Mouse (Mus musculus) forebrain, embryonic 11.5 days (tissue): ENCODE results near the gene Wdr38. TPM values are rescaled to one million over a fixed set of nuclear protein-coding genes. Genes with fewer than 3 reads are reported as not detected.

Experiments used
- ATAC-seq: fragments of 200-750 bp; cut with Nextera tagmentation; replicated peaks from 2 replicates; pipeline ENCODE4 v1.8.0; 2017; ENCODE audit warnings: moderate TSS enrichment; ENCODE audit not compliant: low FRiP score
- DNase-seq: peaks from one replicate; pipeline ENCODE4 v3.0.0-alpha.2; 2017; ENCODE audit warnings: low spot score
- H3K27ac ChIP-seq: fragments of 300-500 bp; sonication (generic); 2 replicates; pipeline ENCODE4 v1.5.1; 2014; ENCODE audit warnings: low read depth, low read length
- H3K27me3 ChIP-seq: fragments of 300-500 bp; sonication (generic); 2 replicates; pipeline ENCODE4 v1.6.1; 2014; ENCODE audit warnings: mild to moderate bottlenecking, low read length, mixed read lengths; ENCODE audit not compliant: control insufficient read depth, insufficient read depth
- H3K36me3 ChIP-seq: fragments of 300-500 bp; sonication (generic); 2 replicates; pipeline ENCODE4 v1.6.1; 2014; ENCODE audit warnings: mild to moderate bottlenecking, low read length, moderate library complexity, mixed read lengths; ENCODE audit not compliant: control insufficient read depth, insufficient read depth
- H3K4me1 ChIP-seq: fragments of 300-500 bp; sonication (generic); replicated peaks from 2 replicates; pipeline ENCODE4 v1.6.1; 2014; ENCODE audit warnings: low read length, mixed read lengths; ENCODE audit not compliant: control insufficient read depth, insufficient read depth
- H3K4me2 ChIP-seq: fragments of 300-500 bp; sonication (generic); 2 replicates; pipeline ENCODE4 v1.6.1; 2014; ENCODE audit warnings: low read depth, mild to moderate bottlenecking, low read length, moderate library complexity, mixed read lengths; ENCODE audit not compliant: severe bottlenecking
- H3K4me3 ChIP-seq: fragments of 300-500 bp; sonication (generic); 2 replicates; pipeline ENCODE4 v1.5.1; 2014; ENCODE audit warnings: low read depth, low read length
- H3K9ac ChIP-seq: fragments of 300-500 bp; sonication (generic); 2 replicates; pipeline ENCODE4 v1.6.1; 2014; ENCODE audit warnings: low read length
- H3K9me3 ChIP-seq: fragments of 300-500 bp; sonication (generic); 2 replicates; pipeline ENCODE4 v1.6.1; 2016; ENCODE audit warnings: low read length, mixed read lengths; ENCODE audit not compliant: control insufficient read depth
- WGBS: fragments of 180-500 bp; shearing (Covaris S2); extraction: QIAGEN DNeasy Blood & Tissue Kit; methylation state at CpG from one replicate; pipeline ENCODE4 v1.1.7; 2014; 5-methylcytosine and 5-hydroxymethylcytosine counted together
- polyA plus RNA-seq: library from polyadenylated mRNA; unstranded; fragments of >200 nt; fragmentation: Nextera tagmentation; extraction: Ambion mirVana; gene quantifications from 2 replicates; pipeline ENCODE4 v1.2.1, GENCODE M21; 2014

The Wdr38 gene
- polyA plus RNA-seq, 1 experiment from 2014 or later: 1.8 TPM

DNA sequence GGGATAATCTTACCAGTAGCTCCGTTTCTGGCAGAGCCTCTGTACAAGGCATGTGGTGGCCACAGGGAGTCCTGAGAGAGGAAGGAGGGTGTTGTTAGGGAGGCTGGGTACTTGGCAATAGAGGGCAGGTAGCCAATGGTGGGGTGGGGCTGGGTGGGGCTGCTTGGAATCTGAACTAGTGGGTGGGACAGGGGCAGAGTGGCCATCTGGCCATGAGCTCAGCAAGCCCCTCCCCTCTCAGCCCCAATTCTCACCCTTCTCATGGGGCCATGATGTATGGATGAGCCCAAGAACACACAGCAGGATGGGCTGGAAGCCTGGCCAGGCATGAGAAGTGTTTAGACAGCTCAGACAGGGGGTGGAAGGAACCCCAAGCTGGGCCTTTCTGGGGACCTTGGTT is 9.9 kb upstream of the Wdr38 start:
- Histone ChIP-seq H3K4me3 (no peak overlapping the region), H3K4me1 (no peaks in the 10 kb centered on the region), H3K4me2 (no peak overlapping the region), H3K9me3 (no peaks in the 10 kb centered on the region; the same call in 1 of the 2 replicates), H3K27ac (no peak overlapping the region), H3K36me3 (no peaks in the 10 kb centered on the region), H3K27me3 (no peaks in the 10 kb centered on the region), H3K9ac (no peak overlapping the region)
- ATAC-seq (no peak), DNase-seq (no peak)
- WGBS: 81% methylated on average over 1 of the region's 1 CpGs

DNA sequence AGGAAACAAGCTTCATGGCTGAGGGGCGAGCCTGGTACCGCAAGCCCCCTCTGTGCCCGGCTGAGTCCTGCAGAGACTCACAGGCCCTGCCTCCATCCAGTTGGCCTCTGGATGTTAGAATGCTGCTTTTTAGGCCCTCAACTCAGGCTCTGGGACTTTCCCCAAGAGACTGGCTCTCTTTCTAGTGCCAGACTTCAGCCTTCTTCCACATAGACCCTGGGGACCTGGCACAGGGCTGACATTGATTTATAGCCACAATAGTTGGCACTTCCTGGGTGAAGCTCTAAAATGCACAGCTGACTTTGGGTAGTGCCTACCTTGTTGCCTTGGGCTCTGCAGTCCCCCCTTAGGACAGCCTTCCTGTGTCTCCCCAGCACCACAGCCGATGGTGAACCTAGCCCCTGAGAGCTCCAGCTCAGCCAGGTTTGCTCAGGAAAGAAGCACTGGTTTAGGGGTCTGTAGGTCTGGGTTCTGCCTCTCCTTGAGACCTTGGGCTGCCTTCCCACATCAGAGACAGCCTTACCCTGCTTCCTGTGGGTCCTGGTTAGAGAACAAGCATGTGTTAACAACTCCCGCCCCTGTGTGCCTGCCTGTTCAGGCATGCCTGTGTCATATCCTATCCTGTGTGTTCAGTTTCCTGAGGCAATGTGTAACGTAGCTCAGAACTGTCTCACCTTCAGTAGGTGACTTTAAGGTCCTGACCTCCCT is 9.3 kb upstream of the Wdr38 start:
- ATAC-seq: no peak
- Histone ChIP-seq H3K36me3 (no peaks in the 10 kb centered on the region), H3K9ac (no peak overlapping the region), H3K27me3 (no peaks in the 10 kb centered on the region), H3K4me3 (no peak overlapping the region), H3K4me2 (no peak overlapping the region), H3K4me1 (no peaks in the 10 kb centered on the region), H3K27ac (no peak overlapping the region), H3K9me3 (no peaks in the 10 kb centered on the region; the same call in 1 of the 2 replicates)
- WGBS: 87% methylated on average over 6 of the region's 6 CpGs
- DNase-seq: no peak

DNA sequence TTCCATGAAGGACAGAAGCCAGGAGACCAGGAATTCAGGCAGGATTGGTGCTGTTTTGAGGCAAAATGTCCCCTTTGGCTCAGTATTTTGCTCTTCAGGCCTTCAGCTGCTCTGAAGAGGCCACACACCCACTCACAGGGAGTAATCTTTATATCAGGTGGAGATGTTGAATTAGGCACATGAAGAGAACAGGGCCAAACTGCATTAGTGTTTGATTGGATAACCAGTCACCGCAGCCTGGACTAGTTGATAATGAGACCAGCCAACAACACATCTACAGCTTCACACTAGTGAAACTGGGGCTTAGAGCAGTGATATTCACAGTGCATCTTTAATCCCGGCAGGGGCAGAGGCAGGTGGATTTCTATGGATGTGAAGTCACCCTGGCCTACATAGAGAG is 8.3 kb upstream of the Wdr38 start:
- ATAC-seq: no peak
- H3K9me3 ChIP-seq: no peaks in the 10 kb centered on the region; the same call in 1 of the 2 replicates
- no peaks in the 10 kb centered on the region for H3K27me3 ChIP-seq
- no peaks in the 10 kb centered on the region for H3K36me3 ChIP-seq
- WGBS: 91% methylated on average over 2 of the region's 2 CpGs
- peak; percentile 13 for DNase-seq
- no peak overlapping the region for H3K4me2 ChIP-seq
- H3K9ac ChIP-seq: no peak overlapping the region
- H3K27ac ChIP-seq: no peak overlapping the region
- H3K4me3 ChIP-seq: no peak overlapping the region
- H3K4me1 ChIP-seq: no peaks in the 10 kb centered on the region

DNA sequence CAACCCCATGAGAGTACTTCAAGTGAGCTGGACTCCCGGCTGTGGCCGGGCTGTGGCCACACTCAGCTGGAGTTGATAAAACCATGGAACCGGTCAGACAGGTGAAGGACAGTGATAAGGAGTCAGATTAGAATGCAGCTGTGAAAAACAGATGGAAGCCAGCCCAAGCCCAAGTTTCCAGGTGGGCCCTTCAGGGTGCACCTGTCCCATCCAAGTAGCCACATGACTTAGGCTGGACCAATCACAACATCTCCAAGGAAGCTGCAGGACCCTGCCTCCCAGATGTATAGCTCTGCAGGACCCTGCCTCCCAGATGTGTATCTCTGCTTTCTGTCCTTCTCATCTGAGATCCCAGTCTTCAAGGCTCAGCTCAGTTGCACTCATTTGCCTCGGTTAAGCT is 5.3 kb upstream of the Wdr38 start:
- Histone ChIP-seq H3K36me3 (no peaks in the 10 kb centered on the region), H3K4me3 (no peak overlapping the region), H3K27ac (no peak overlapping the region), H3K4me1 (no peaks in the 10 kb centered on the region), H3K27me3 (no peaks in the 10 kb centered on the region), H3K4me2 (no peak overlapping the region), H3K9me3 (no peaks in the 10 kb centered on the region), H3K9ac (no peak overlapping the region)
- DNase-seq (no peak), ATAC-seq (no peak)
- WGBS: 79% methylated on average over 4 of the region's 4 CpGs

DNA sequence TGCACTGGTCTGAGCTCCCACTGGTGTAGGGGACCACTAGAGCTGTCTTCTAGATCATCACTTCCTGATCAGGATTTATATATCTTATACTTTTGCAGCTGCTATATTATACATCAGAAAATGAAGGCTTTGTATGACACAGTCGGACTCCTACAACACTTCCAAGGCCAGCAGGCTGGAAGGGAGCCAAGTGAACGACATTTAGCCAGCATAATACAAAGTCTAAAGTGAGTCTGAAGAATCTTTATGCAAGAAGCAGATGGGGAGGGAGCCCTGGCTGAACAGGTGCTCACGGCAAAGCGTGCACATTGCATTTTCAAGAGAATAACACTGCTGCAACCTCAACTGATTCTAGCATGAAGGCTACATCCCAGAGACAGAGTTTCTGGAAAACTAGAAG is 4.8 kb upstream of the Wdr38 start:
- no peak overlapping the region for H3K9ac ChIP-seq
- H3K4me2 ChIP-seq: no peak overlapping the region
- no peak for ATAC-seq
- no peak overlapping the region for H3K27ac ChIP-seq
- H3K27me3 ChIP-seq: no peaks in the 10 kb centered on the region
- peak; percentile 11 for DNase-seq
- H3K9me3 ChIP-seq: no peaks in the 10 kb centered on the region
- no peaks in the 10 kb centered on the region for H3K4me1 ChIP-seq
- no peak overlapping the region for H3K4me3 ChIP-seq
- 70% methylated on average over 4 of the region's 4 CpGs for WGBS
- H3K36me3 ChIP-seq: no peaks in the 10 kb centered on the region

DNA sequence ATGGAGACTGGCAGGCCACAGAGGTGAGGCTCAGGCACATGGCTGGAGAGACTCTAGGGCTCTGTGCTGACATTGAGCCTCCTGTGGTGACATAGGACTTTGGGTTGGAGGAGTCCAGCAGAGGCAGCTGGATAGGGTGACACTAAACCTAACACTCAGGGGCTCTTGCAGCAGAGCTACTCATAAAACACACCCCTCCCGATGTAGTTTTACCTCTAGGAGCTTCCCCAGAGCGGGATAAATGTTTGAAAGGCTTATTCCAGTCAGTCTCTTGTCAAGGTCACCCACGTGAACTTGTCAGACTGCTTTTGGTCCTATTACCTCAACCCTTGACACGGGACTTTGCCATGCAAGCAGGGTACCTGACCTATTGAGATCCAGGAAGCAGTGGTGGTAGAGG is 2.1 kb downstream of the Wdr38 start:
- no peak overlapping the region for H3K4me2 ChIP-seq
- peaks cover 13% of the 10 kb centered on the region for H3K4me1 ChIP-seq
- no peak overlapping the region for H3K9ac ChIP-seq
- H3K36me3 ChIP-seq: peaks cover 21% of the 10 kb centered on the region
- H3K27me3 ChIP-seq: no peaks in the 10 kb centered on the region
- H3K4me3 ChIP-seq: no peak overlapping the region
- 63% methylated on average over 4 of the region's 4 CpGs for WGBS
- no peaks in the 10 kb centered on the region for H3K9me3 ChIP-seq
- no peak for DNase-seq
- ATAC-seq: no peak
- no peak overlapping the region for H3K27ac ChIP-seq

DNA sequence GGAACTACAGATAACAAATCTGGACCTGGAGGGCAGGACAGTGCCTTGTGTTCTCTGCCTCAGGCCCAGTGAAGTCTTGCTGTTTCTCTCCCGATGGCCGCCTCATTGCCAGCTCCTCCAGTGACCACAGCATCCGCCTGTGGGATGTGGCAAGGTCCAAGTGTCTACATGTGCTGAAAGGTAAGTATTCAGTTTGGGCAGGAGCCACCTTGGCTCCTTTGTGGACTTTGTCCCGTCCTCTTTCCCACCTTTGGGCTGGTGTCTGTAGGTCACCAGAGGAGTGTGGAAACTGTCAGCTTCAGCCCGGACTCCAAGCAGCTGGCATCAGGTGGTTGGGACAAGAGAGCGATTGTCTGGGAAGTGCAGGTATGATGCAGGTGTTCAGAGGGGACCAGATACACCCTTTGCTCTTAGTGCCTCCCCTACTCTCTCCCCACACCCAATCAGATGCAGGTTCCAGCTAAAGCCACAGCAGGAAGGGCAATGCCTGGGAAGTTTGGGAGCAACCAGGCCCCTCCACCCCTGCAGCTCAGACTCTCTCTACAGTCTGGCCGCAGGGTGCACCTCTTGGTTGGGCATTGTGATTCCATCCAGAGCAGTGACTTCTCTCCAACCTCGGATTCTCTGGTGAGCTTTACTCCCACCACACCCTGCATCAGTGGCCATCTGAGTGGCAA is 2.8 kb downstream of the Wdr38 start:
- no peak overlapping the region for H3K4me3 ChIP-seq
- no peak overlapping the region for H3K27ac ChIP-seq
- H3K4me1 ChIP-seq: peaks cover 13% of the 10 kb centered on the region
- WGBS: 68% methylated on average over 8 of the region's 8 CpGs
- no peak overlapping the region for H3K4me2 ChIP-seq
- no peak for DNase-seq
- peaks cover 21% of the 10 kb centered on the region for H3K36me3 ChIP-seq
- no peaks in the 10 kb centered on the region for H3K27me3 ChIP-seq
- ATAC-seq: no peak
- no peak overlapping the region for H3K9ac ChIP-seq
- no peaks in the 10 kb centered on the region for H3K9me3 ChIP-seq

DNA sequence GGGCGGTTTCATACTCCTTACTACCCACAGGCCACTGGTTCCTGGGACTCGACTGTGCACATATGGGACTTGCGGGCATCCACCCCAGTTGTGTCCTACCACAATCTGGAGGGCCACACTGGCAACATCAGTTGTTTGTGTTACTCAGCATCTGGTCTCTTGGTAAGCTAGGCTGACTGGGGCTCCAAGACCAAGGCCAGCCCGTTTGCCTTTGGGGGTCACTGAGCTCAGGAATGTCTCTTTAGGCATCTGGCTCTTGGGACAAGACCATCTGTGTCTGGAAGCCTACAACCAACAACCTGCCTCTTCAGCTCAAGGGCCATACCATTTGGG is 3.3 kb downstream of the Wdr38 start:
- no peak overlapping the region for H3K9ac ChIP-seq
- H3K27ac ChIP-seq: no peak overlapping the region
- H3K4me3 ChIP-seq: no peak overlapping the region
- H3K36me3 ChIP-seq: peaks cover 21% of the 10 kb centered on the region
- no peaks in the 10 kb centered on the region for H3K9me3 ChIP-seq
- no peaks in the 10 kb centered on the region for H3K27me3 ChIP-seq
- H3K4me1 ChIP-seq: peaks cover 13% of the 10 kb centered on the region
- no peak overlapping the region for H3K4me2 ChIP-seq
- 79% methylated on average over 4 of the region's 4 CpGs for WGBS
- no peak for DNase-seq
- no peak for ATAC-seq

DNA sequence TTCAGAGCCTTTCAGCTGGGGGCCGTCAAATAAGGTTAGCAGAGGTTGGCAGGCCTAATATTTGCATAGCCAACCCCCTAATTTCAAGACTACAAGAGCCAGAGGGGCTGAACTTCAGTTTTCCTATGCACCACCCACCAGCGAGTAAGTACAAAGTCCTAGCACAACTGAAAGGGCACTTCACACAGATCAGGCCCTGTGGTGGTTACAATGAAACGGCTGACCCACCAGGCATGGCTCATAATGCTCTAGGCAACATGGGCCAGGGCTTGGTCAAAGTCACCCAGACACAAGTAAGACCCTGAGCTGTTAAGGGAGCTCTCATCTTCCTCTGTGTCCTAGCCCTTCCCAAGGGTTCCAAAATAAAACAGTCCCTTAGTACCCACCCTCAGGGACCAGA is 4.6 kb downstream of the Wdr38 start:
- Histone ChIP-seq H3K9me3 (no peaks in the 10 kb centered on the region), H3K27me3 (no peaks in the 10 kb centered on the region), H3K9ac (no peak overlapping the region), H3K4me2 (no peak overlapping the region), H3K27ac (no peak overlapping the region), H3K4me1 (peaks cover 13% of the 10 kb centered on the region), H3K36me3 (peaks cover 21% of the 10 kb centered on the region), H3K4me3 (no peak overlapping the region)
- WGBS: 81% methylated on average over 3 of the region's 3 CpGs
- DNase-seq (no peak), ATAC-seq (no peak)
